In the genomic region with DNA sequence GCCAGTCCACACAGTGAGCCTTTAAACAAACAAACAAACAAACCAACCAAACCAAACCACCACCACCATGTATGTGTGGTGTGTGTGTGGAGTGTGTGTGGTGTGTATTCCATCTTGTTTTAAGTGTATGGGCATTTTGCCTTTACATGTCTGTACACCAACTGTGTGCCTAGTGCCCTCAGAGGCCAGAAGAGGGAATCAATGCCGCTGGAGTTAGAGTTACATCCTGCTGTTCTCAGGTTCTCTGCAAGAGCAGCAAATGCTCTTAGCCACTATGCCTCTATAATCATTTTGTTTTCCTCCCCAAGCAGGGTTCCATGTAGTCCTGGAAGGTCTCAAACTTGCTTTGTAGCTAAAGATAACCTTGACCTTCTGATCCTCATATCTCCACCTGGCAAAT, we compare ENCODE assay signal across 17 mouse cellular contexts. TPM values are rescaled to one million over a fixed set of nuclear protein-coding genes. Genes with fewer than 3 reads are reported as not detected.
DNase-seq lines count a peak whose midpoint lies in the region; ATAC-seq and TF ChIP-seq lines count a peak whose summit lies in the region.
"Had no signal": no experiment of that assay in that cellular context is flagged by ENCODE, and none has a peak within 500 bp of the region (broad histone marks: within the 10 kb centered on the region; RNA-seq: fewer than 3 reads in every experiment).

No protein-coding gene starts in this region.

- H3K36me3 ChIP-seq in hindbrain, embryonic 13.5 days = peaks cover 15% of the 10 kb centered on the region
- peaks cover 15% of the 10 kb centered on the region for H3K36me3 ChIP-seq in hindbrain, embryonic 10.5 days
- peaks cover 19% of the 10 kb centered on the region for H3K36me3 ChIP-seq in midbrain, embryonic 10.5 days
- peaks cover 10% of the 10 kb centered on the region for H3K36me3 ChIP-seq in midbrain, embryonic 16.5 days (ENCODE audit: control insufficient read depth, insufficient read depth, low read length)
- peaks cover 18% of the 10 kb centered on the region for H3K36me3 ChIP-seq in liver, embryonic 15.5 days (replicated peaks)

- whole genome bisulfite sequencing in cerebellum, adult 2 months = 41% methylated on average over 1 of the region's 1 CpGs
- WGBS in hindbrain, embryonic 13.5 days = 52% methylated on average over 1 of the region's 1 CpGs
- WGBS in hindbrain, embryonic 10.5 days = 51% methylated on average over 1 of the region's 1 CpGs
- WGBS in midbrain, embryonic 10.5 days = 59% methylated on average over 1 of the region's 1 CpGs
- 52% methylated on average over 1 of the region's 1 CpGs for WGBS in midbrain, embryonic 16.5 days
- 51% methylated on average over 1 of the region's 1 CpGs for WGBS in liver, embryonic 15.5 days (ENCODE audit: insufficient replicate concordance)

- ATAC-seq in hindbrain, embryonic 13.5 days (ENCODE audit: low FRiP score) = no peak
- no peak for ATAC-seq in midbrain, embryonic 16.5 days
- ATAC-seq in liver, embryonic 15.5 days (ENCODE audit: insufficient read depth) = no peak
- ATAC-seq: activated CD4-positive, CD25-positive, alpha-beta regulatory T cell, adult 4 months; forebrain, embryonic 16.5 days; Patski had no signal

- no peak for TF ChIP-seq CTCF in cerebellum, adult 2 months (IDR thresholded peaks at IDR 0.05; ENCODE audit: borderline replicate concordance, insufficient read depth, low read depth, low read length)

- no peaks in the 10 kb centered on the region for H3K9me3 ChIP-seq in hindbrain, embryonic 13.5 days
- H3K9me3 ChIP-seq in hindbrain, embryonic 10.5 days = no peaks in the 10 kb centered on the region
- H3K9me3 ChIP-seq in midbrain, embryonic 10.5 days (replicated peaks) = no peaks in the 10 kb centered on the region
- no peaks in the 10 kb centered on the region for H3K9me3 ChIP-seq in midbrain, embryonic 16.5 days (replicated peaks; ENCODE audit: control insufficient read depth, low read length, poor library complexity, severe bottlenecking)
- H3K9me3 ChIP-seq in liver, embryonic 15.5 days (replicated peaks) = no peaks in the 10 kb centered on the region
- H3K9me3 ChIP-seq: limb, embryonic 13.5 days; lung, embryonic 15.5 days had no signal

- no peak for TF ChIP-seq POLR2A in cerebellum, adult 2 months (IDR thresholded peaks at IDR 0.05; ENCODE audit: borderline replicate concordance, insufficient read depth, low read length)

- peak in 1 of 2 experiments; percentile 15 for DNase-seq in cerebellum, adult 2 months
- no peak for DNase-seq in cerebellum, postnatal 25 days
- DNase-seq in hindbrain, embryonic 10.5 days (ENCODE audit: low spot score) = no peak
- no peak for DNase-seq in midbrain, embryonic 10.5 days (ENCODE audit: low spot score)
- no peak for DNase-seq in adipocyte (ENCODE audit: low spot score)
- DNase-seq: adrenal gland, postnatal 36 days; cerebellum, postnatal 10 days; heart, adult 18-20 months; kidney, adult 2 months had no signal

- 0 out of 2 replicates have a peak overlapping the region, but pooled peaks have one; percentile 84 for H3K4me2 ChIP-seq in hindbrain, embryonic 13.5 days
- no peak overlapping the region; the same call in 1 of the 2 replicates for H3K4me2 ChIP-seq in midbrain, embryonic 16.5 days (ENCODE audit: low read length)
- H3K4me2 ChIP-seq in liver, embryonic 15.5 days = peak overlapping the region; percentile 94; the same call in 1 of the 2 replicates

- peaks cover 12% of the 10 kb centered on the region; the same call in 1 of the 2 replicates for H3K4me1 ChIP-seq in cerebellum, adult 2 months (ENCODE audit: control insufficient read depth, insufficient read depth, low read length)
- peaks cover 28% of the 10 kb centered on the region for H3K4me1 ChIP-seq in hindbrain, embryonic 13.5 days (replicated peaks)
- H3K4me1 ChIP-seq in hindbrain, embryonic 10.5 days (replicated peaks) = peaks cover 30% of the 10 kb centered on the region
- peaks cover 28% of the 10 kb centered on the region for H3K4me1 ChIP-seq in midbrain, embryonic 10.5 days
- H3K4me1 ChIP-seq in midbrain, embryonic 16.5 days (ENCODE audit: control insufficient read depth, insufficient read depth, low read length) = peaks cover 17% of the 10 kb centered on the region
- H3K4me1 ChIP-seq in liver, embryonic 15.5 days (replicated peaks) = peaks cover 26% of the 10 kb centered on the region

- 0 out of 2 replicates have a peak overlapping the region, but pooled peaks have one; percentile 13 for H3K27ac ChIP-seq in cerebellum, adult 2 months (ENCODE audit: insufficient read depth, low read length)
- H3K27ac ChIP-seq in hindbrain, embryonic 13.5 days = no peak overlapping the region
- H3K27ac ChIP-seq in hindbrain, embryonic 10.5 days = no peak overlapping the region
- H3K27ac ChIP-seq in midbrain, embryonic 10.5 days (replicated peaks) = no peak overlapping the region
- H3K27ac ChIP-seq in midbrain, embryonic 16.5 days (ENCODE audit: low read length) = no peak overlapping the region
- no peak overlapping the region for H3K27ac ChIP-seq in liver, embryonic 15.5 days (replicated peaks)

- H3K4me3 ChIP-seq in cerebellum, adult 2 months (replicated peaks; ENCODE audit: insufficient read depth, low read depth, low read length) = no peak overlapping the region
- H3K4me3 ChIP-seq in hindbrain, embryonic 13.5 days = no peak overlapping the region; the same call in 1 of the 2 replicates
- no peak overlapping the region for H3K4me3 ChIP-seq in hindbrain, embryonic 10.5 days
- peak overlapping the region; percentile 95; the same call in 1 of the 2 replicates for H3K4me3 ChIP-seq in midbrain, embryonic 10.5 days
- H3K4me3 ChIP-seq in midbrain, embryonic 16.5 days (ENCODE audit: low read depth, low read length) = no peak overlapping the region
- no peak overlapping the region for H3K4me3 ChIP-seq in liver, embryonic 15.5 days (replicated peaks)

- no peak overlapping the region for H3K9ac ChIP-seq in hindbrain, embryonic 13.5 days
- no peak overlapping the region for H3K9ac ChIP-seq in midbrain, embryonic 16.5 days (ENCODE audit: low read depth, low read length)
- no peak overlapping the region for H3K9ac ChIP-seq in liver, embryonic 15.5 days

- H3K27me3 ChIP-seq in cerebellum, adult 2 months (ENCODE audit: control insufficient read depth, insufficient read depth, low read length) = no peaks in the 10 kb centered on the region
- no peaks in the 10 kb centered on the region for H3K27me3 ChIP-seq in hindbrain, embryonic 13.5 days
- H3K27me3 ChIP-seq in hindbrain, embryonic 10.5 days (ENCODE audit: insufficient read depth, poor library complexity, severe bottlenecking) = no peaks in the 10 kb centered on the region
- H3K27me3 ChIP-seq in midbrain, embryonic 10.5 days (ENCODE audit: low read depth, poor library complexity, severe bottlenecking) = no peaks in the 10 kb centered on the region
- no peaks in the 10 kb centered on the region for H3K27me3 ChIP-seq in midbrain, embryonic 16.5 days (ENCODE audit: control insufficient read depth, insufficient read depth, low read depth, low read length)
- H3K27me3 ChIP-seq in liver, embryonic 15.5 days = no peaks in the 10 kb centered on the region
- H3K27me3 ChIP-seq: limb, embryonic 13.5 days; lung, embryonic 15.5 days; Patski had no signal

RNA-seq across cellular contexts. Expression of gene Edf1, which starts 1.4 kb away (rescaled TPM):
- polyA plus RNA-seq in cerebellum, adult 2 months (2012; rRNA removed) = 345 and 350 TPM in 2 replicates
- polyA plus RNA-seq in hindbrain, embryonic 13.5 days (2015; fragmentation: Nextera tagmentation; extraction: Ambion mirVana) = 409 and 436 TPM in 2 replicates
- polyA plus RNA-seq in hindbrain, embryonic 10.5 days (2016; fragmentation: Nextera tagmentation; extraction: Ambion mirVana) = 376 and 388 TPM in 2 replicates
- 344 and 364 TPM in 2 replicates for polyA plus RNA-seq in midbrain, embryonic 10.5 days (2016; fragmentation: Nextera tagmentation; extraction: Ambion mirVana)
- polyA plus RNA-seq in midbrain, embryonic 16.5 days (2015; fragmentation: Nextera tagmentation; extraction: Ambion mirVana) = 374 and 380 TPM in 2 replicates
- 186 and 201 TPM in 2 replicates for polyA plus RNA-seq in liver, embryonic 15.5 days (2015; fragmentation: Nextera tagmentation; extraction: Ambion mirVana)

RNA-seq across cellular contexts. Expression of gene Traf2, which starts 9.6 kb away (rescaled TPM):
- polyA plus RNA-seq in cerebellum, adult 2 months (2012; rRNA removed) = 12.3 and 12.5 TPM in 2 replicates
- polyA plus RNA-seq in hindbrain, embryonic 13.5 days (2015; fragmentation: Nextera tagmentation; extraction: Ambion mirVana) = 21.1 and 21.2 TPM in 2 replicates
- 38.2 and 40.1 TPM in 2 replicates for polyA plus RNA-seq in hindbrain, embryonic 10.5 days (2016; fragmentation: Nextera tagmentation; extraction: Ambion mirVana)
- 38.9 and 41.4 TPM in 2 replicates for polyA plus RNA-seq in midbrain, embryonic 10.5 days (2016; fragmentation: Nextera tagmentation; extraction: Ambion mirVana)
- polyA plus RNA-seq in midbrain, embryonic 16.5 days (2015; fragmentation: Nextera tagmentation; extraction: Ambion mirVana) = 15.2 and 15.9 TPM in 2 replicates
- 14.1 and 15.1 TPM in 2 replicates for polyA plus RNA-seq in liver, embryonic 15.5 days (2015; fragmentation: Nextera tagmentation; extraction: Ambion mirVana)

RNA-seq across cellular contexts. Expression of gene Mamdc4, which starts 18.3 kb away (rescaled TPM):
- 3.0 and 4.4 TPM in 2 replicates for polyA plus RNA-seq in cerebellum, adult 2 months (2012; rRNA removed)
- 2.3 and 2.6 TPM in 2 replicates for polyA plus RNA-seq in hindbrain, embryonic 13.5 days (2015; fragmentation: Nextera tagmentation; extraction: Ambion mirVana)
- polyA plus RNA-seq in hindbrain, embryonic 10.5 days (2016; fragmentation: Nextera tagmentation; extraction: Ambion mirVana) = 1.4 and 3.8 TPM in 2 replicates
- polyA plus RNA-seq in midbrain, embryonic 10.5 days (2016; fragmentation: Nextera tagmentation; extraction: Ambion mirVana) = 6.7 and 7.8 TPM in 2 replicates
- polyA plus RNA-seq in midbrain, embryonic 16.5 days (2015; fragmentation: Nextera tagmentation; extraction: Ambion mirVana) = 0.50 and 2.4 TPM in 2 replicates
- 0.32 and 7.7 TPM in 2 replicates for polyA plus RNA-seq in liver, embryonic 15.5 days (2015; fragmentation: Nextera tagmentation; extraction: Ambion mirVana)

RNA-seq across cellular contexts. Expression of gene Phpt1, which starts 18.7 kb away (rescaled TPM):
- 176 and 186 TPM in 2 replicates for polyA plus RNA-seq in cerebellum, adult 2 months (2012; rRNA removed)
- 179 and 182 TPM in 2 replicates for polyA plus RNA-seq in hindbrain, embryonic 13.5 days (2015; fragmentation: Nextera tagmentation; extraction: Ambion mirVana)
- polyA plus RNA-seq in hindbrain, embryonic 10.5 days (2016; fragmentation: Nextera tagmentation; extraction: Ambion mirVana) = 163 and 189 TPM in 2 replicates
- polyA plus RNA-seq in midbrain, embryonic 10.5 days (2016; fragmentation: Nextera tagmentation; extraction: Ambion mirVana) = 159 and 187 TPM in 2 replicates
- 148 and 149 TPM in 2 replicates for polyA plus RNA-seq in midbrain, embryonic 16.5 days (2015; fragmentation: Nextera tagmentation; extraction: Ambion mirVana)
- 31.2 and 36.3 TPM in 2 replicates for polyA plus RNA-seq in liver, embryonic 15.5 days (2015; fragmentation: Nextera tagmentation; extraction: Ambion mirVana)

RNA-seq across cellular contexts. Expression of gene Ajm1, which starts 25.3 kb away (rescaled TPM):
- polyA plus RNA-seq in cerebellum, adult 2 months (2012; rRNA removed) = 257 and 312 TPM in 2 replicates
- 8.1 and 8.2 TPM in 2 replicates for polyA plus RNA-seq in hindbrain, embryonic 13.5 days (2015; fragmentation: Nextera tagmentation; extraction: Ambion mirVana)
- 0.05 and 0.44 TPM in 2 replicates for polyA plus RNA-seq in hindbrain, embryonic 10.5 days (2016; fragmentation: Nextera tagmentation; extraction: Ambion mirVana)
- polyA plus RNA-seq in midbrain, embryonic 10.5 days (2016; fragmentation: Nextera tagmentation; extraction: Ambion mirVana) = 0.05 and 0.27 TPM in 2 replicates
- polyA plus RNA-seq in midbrain, embryonic 16.5 days (2015; fragmentation: Nextera tagmentation; extraction: Ambion mirVana) = 11.4 and 14.9 TPM in 2 replicates
- polyA plus RNA-seq in liver, embryonic 15.5 days (2015; fragmentation: Nextera tagmentation; extraction: Ambion mirVana) = 0.03 TPM in 1 of 2 replicates, not detected in the other
